Mouse (Mus musculus) heart, embryonic 16.5 days (tissue): Measurements from ENCODE around the gene Ppp1r14a. TPM values are rescaled to one million over a fixed set of nuclear protein-coding genes. Genes with fewer than 3 reads are reported as not detected.

Source experiments
- ATAC-seq: fragments of 200-750 bp; cut with Nextera tagmentation; replicated peaks from 2 replicates; pipeline ENCODE4 v1.8.0; 2017; ENCODE audit warnings: moderate number of reproducible peaks; ENCODE audit not compliant: insufficient read depth, low FRiP score; ENCODE audit errors: extremely low read depth
- H3K27ac ChIP-seq: fragments of 300-500 bp; sonication (generic); 2 replicates; pipeline ENCODE4 v1.5.1; 2014; ENCODE audit warnings: mild to moderate bottlenecking, low read length, control low read depth, moderate library complexity
- H3K27me3 ChIP-seq: fragments of 300-500 bp; sonication (generic); 2 replicates; pipeline ENCODE4 v1.6.1; 2014; ENCODE audit warnings: low read length, mixed read lengths; ENCODE audit not compliant: control insufficient read depth, insufficient read depth
- H3K36me3 ChIP-seq: fragments of 300-500 bp; sonication (generic); 2 replicates; pipeline ENCODE4 v1.6.1; 2014; ENCODE audit not compliant: control insufficient read depth, insufficient read depth
- H3K4me1 ChIP-seq: fragments of 300-500 bp; sonication (generic); 2 replicates; pipeline ENCODE4 v1.6.1; 2014; ENCODE audit warnings: low read length, mixed read lengths; ENCODE audit not compliant: control insufficient read depth, insufficient read depth
- H3K4me2 ChIP-seq: fragments of 300-500 bp; sonication (generic); 2 replicates; pipeline ENCODE4 v1.6.1; 2014; ENCODE audit warnings: low read depth, mild to moderate bottlenecking, control low read depth, low read length
- H3K4me3 ChIP-seq: fragments of 300-500 bp; sonication (generic); 2 replicates; pipeline ENCODE4 v1.5.1; 2014; ENCODE audit warnings: mild to moderate bottlenecking, control low read depth, low read length
- H3K9ac ChIP-seq: fragments of 300-500 bp; sonication (generic); 2 replicates; pipeline ENCODE4 v1.6.1; 2014; ENCODE audit warnings: low read length, control low read depth
- H3K9me3 ChIP-seq: fragments of 300-500 bp; sonication (generic); replicated peaks from 2 replicates; pipeline ENCODE4 v1.6.1; 2016; ENCODE audit warnings: low read length; ENCODE audit not compliant: control insufficient read depth
- WGBS: fragments of 180-500 bp; shearing (Covaris S2); extraction: QIAGEN DNeasy Blood & Tissue Kit; methylation state at CpG from one replicate; pipeline ENCODE4 v1.1.7; 2014; 5-methylcytosine and 5-hydroxymethylcytosine counted together
- polyA plus RNA-seq: library from polyadenylated mRNA; unstranded; fragments of >200 nt; fragmentation: Nextera tagmentation; extraction: Ambion mirVana; gene quantifications from 2 replicates; pipeline ENCODE4 v1.2.1, GENCODE M21; 2015

Gene Ppp1r14a
- polyA plus RNA-seq, 1 experiment from 2014 or later = 14.2 TPM

GRCm38 (mm10) chr7:29340838-29341237 lies 51.7 kb downstream of the Ppp1r14a start:
- Histone ChIP-seq H3K4me3 (no peak overlapping the region), H3K27ac (no peak overlapping the region), H3K4me2 (no peak overlapping the region), H3K4me1 (0 out of 2 replicates have a peak, but pooled peaks cover 2% of the 10 kb centered on the region), H3K27me3 (0 out of 2 replicates have a peak, but pooled peaks cover 3% of the 10 kb centered on the region), H3K36me3 (no peaks in the 10 kb centered on the region), H3K9me3 (no peaks in the 10 kb centered on the region), H3K9ac (no peak overlapping the region)
- ATAC-seq = no peak
- 81% methylated on average over 8 of the region's 8 CpGs for WGBS

- 60% methylated on average over 12 of the region's 12 CpGs for WGBS
- Histone ChIP-seq H3K9ac (no peak overlapping the region), H3K4me1 (0 out of 2 replicates have a peak, but pooled peaks cover 2% of the 10 kb centered on the region), H3K36me3 (no peaks in the 10 kb centered on the region), H3K27ac (no peak overlapping the region), H3K9me3 (no peaks in the 10 kb centered on the region), H3K4me2 (no peak overlapping the region), H3K27me3 (0 out of 2 replicates have a peak, but pooled peaks cover 3% of the 10 kb centered on the region), H3K4me3 (no peak overlapping the region)
- ATAC-seq = no peak
Observed at GRCm38 (mm10) chr7:29341722-29342121, 52.6 kb downstream of the Ppp1r14a start.

DNA sequence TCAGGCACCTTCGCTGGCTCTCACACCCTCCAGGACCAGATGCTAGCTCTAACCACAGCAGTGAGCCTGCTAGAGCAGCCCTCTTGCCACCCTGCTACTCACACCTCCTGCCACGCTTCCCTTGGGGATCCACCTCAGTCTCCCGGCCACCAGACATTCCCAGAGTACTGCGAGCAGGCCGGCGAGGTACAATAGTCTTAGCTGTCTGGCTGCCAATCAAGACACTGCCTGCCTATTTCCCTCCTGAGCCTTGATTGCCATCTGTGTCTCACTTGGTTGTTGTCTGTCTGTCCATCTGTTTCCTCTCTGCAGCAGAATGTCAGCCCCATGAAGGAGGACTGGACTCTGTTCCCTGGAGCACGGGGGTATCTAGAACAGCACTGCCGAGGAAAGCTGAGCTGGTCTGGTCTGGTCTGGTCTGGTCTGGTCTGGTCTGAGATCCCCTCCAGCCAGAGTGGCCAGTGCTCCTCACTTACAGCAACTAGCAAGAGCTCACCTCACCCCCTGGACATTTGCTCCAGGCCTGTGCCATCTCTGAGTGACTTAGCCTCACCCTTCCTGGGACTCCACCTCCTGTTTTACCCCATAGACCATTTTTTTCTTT lies 53.5 kb downstream of the Ppp1r14a start:
- Histone ChIP-seq H3K27ac (no peak overlapping the region), H3K9me3 (no peaks in the 10 kb centered on the region), H3K27me3 (0 out of 2 replicates have a peak, but pooled peaks cover 3% of the 10 kb centered on the region), H3K4me2 (no peak overlapping the region), H3K4me3 (no peak overlapping the region), H3K36me3 (no peaks in the 10 kb centered on the region), H3K9ac (no peak overlapping the region), H3K4me1 (0 out of 2 replicates have a peak, but pooled peaks cover 2% of the 10 kb centered on the region)
- ATAC-seq = no peak
- WGBS = 47% methylated on average over 8 of the region's 8 CpGs

Other genes starting within 250 kb of the Ppp1r14a start
- 0.22 and 0.29 TPM in 2 replicates for gene Ryr1, start 164.1 kb upstream of the Ppp1r14a start, polyA plus RNA-seq
- 0.38 and 0.81 TPM in 2 replicates for gene Rasgrp4, start 154.5 kb upstream of the Ppp1r14a start, polyA plus RNA-seq
- gene Fam98c, start 133.1 kb upstream of the Ppp1r14a start, polyA plus RNA-seq = 17.3 and 18.8 TPM in 2 replicates
- 0.14 and 0.59 TPM in 2 replicates for gene Ggn, start 119.1 kb upstream of the Ppp1r14a start, polyA plus RNA-seq
- gene Spred3, start 118.9 kb upstream of the Ppp1r14a start, polyA plus RNA-seq = 1.2 and 2.0 TPM in 2 replicates
- 218 and 225 TPM in 2 replicates for gene Psmd8, start 108.6 kb upstream of the Ppp1r14a start, polyA plus RNA-seq
- 0.09 and 0.45 TPM in 2 replicates for gene Catsperg1, start 75.3 kb upstream of the Ppp1r14a start, polyA plus RNA-seq
- gene Kcnk6, start 56.8 kb upstream of the Ppp1r14a start, polyA plus RNA-seq = 2.1 TPM in 2 replicates
- 116 and 125 TPM in 2 replicates for gene Yif1b, start 51.0 kb upstream of the Ppp1r14a start, polyA plus RNA-seq
- 7.6 and 10.3 TPM in 2 replicates for gene 2200002D01Rik, start 40.8 kb upstream of the Ppp1r14a start, polyA plus RNA-seq
- 114 and 116 TPM in 2 replicates for gene Spint2, start 7.4 kb upstream of the Ppp1r14a start, polyA plus RNA-seq
- gene Dpf1, start 14.6 kb downstream of the Ppp1r14a start, polyA plus RNA-seq = 2.0 and 3.0 TPM in 2 replicates
- gene Sipa1l3, start 229.3 kb downstream of the Ppp1r14a start, polyA plus RNA-seq = 5.8 TPM in 2 replicates